Mouse (Mus musculus) cortical plate, adult 2 months (tissue): ENCODE measurements at regions not wholly inside any gene's neighbourhood (a gene's known extent, or its start where the extent isn't known, plus 50 kb on each side); places are given as distances from the start of the nearest gene placed in this dataset.

ENCODE experiments used
- CTCF ChIP-seq: fragments of 200-500 bp; IDR thresholded peaks from 2 replicates; pipeline ENCODE4 v1.5.1; 2011; ENCODE audit warnings: mild to moderate bottlenecking, control low read depth, low read length; ENCODE audit not compliant: insufficient read depth; ENCODE audit errors: extremely low read depth
- POLR2A ChIP-seq: fragments of 200-500 bp; IDR thresholded peaks from 2 replicates; pipeline ENCODE4 v1.6.1; 2011; ENCODE audit warnings: mild to moderate bottlenecking, low read length, control low read depth; ENCODE audit not compliant: insufficient read depth; ENCODE audit errors: extremely low read depth

DNA sequence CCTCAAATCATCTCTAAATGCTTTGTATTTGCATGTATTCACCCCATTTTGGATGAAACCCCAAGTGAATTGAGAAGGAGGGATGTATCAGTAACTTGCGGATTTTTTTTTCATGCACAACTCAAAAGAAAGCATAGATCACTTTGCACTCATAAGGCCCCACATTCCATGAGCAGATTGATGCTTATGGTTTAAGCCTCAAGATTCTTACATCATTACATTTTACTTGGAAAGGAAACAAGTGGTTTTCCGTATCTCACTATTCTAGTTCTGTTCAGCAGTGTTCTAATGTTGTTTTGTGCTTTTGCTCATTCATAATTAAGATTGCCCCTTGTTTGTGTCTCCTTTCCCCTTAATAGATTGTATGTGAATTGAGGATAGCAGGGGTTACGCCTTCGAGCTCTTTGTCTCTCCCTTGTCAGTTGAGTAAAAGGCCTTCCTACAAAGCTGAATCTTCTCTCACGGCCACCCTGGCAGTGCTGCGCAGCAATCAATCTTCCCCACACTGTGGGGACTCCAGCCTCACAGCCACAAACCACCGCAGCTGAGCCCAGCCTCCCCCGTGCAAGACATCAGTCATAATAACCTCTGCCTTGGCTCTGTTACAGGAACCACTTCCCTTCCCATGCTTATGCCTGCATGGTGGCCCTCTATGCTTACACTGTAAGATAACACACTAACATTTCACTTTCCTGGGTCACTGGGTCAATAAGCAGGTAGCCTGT, 284.5 kb downstream of the Cenpc1 start:
- no peak for TF ChIP-seq POLR2A
- TF ChIP-seq CTCF: no peak
